Mouse (Mus musculus) liver, adult 2 months (tissue): ENCODE measurements around the gene Olfr862.

Source experiments
- CTCF ChIP-seq: fragments of 200-500 bp; IDR thresholded peaks from 2 replicates; pipeline ENCODE4 v1.5.1; 2011; ENCODE audit warnings: low read depth, low read length, control low read depth
- POLR2A ChIP-seq: fragments of 200-500 bp; IDR thresholded peaks from 2 replicates; pipeline ENCODE4 v1.6.1; 2011; ENCODE audit warnings: low read length, control low read depth; ENCODE audit not compliant: insufficient read depth; ENCODE audit errors: extremely low read depth

DNA sequence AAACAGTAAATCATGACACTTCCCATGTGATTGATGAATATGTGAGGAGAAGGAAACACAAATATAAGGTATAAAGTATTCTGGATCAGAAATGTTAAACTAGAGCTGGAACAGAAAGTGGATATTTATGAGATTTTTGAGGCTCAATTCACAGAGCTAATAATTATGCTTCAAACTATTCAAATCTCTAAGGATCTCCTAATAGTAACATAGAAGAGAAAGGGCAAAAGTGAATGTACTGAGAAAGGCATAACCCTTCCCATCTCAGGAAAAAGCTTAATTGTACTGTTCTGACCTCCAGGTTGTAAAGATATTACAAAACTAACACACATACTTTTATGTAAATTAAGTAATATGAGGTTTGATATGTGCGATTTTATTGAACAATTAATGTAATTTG, 38.2 kb downstream of the Olfr862 start, which contains the start of gene Olfr860:
- TF ChIP-seq POLR2A (no peak), CTCF (no peak)
